Mouse (Mus musculus) kidney, adult 18-20 months (tissue): ENCODE measurements around the gene Ppwd1.
"Not testable (repeated sequence)": the region's sequence is repeated elsewhere in the genome, so short reads cannot be mapped to it uniquely, and the experiment has no call there.

ENCODE experiments used
- DNase-seq: peaks from one replicate; pipeline ENCODE4 v3.0.0; 2021

Gene Ppwd1

GRCm38 (mm10) chr13:104228384-104229066 is at the start of gene Ppwd1, which contains the start of gene Cenpk:
Ppwd1 (minus strand) TSS chr13:104228843.
Cenpk (plus strand) TSS chr13:104228611.
- peak; percentile 97 for DNase-seq

DNA sequence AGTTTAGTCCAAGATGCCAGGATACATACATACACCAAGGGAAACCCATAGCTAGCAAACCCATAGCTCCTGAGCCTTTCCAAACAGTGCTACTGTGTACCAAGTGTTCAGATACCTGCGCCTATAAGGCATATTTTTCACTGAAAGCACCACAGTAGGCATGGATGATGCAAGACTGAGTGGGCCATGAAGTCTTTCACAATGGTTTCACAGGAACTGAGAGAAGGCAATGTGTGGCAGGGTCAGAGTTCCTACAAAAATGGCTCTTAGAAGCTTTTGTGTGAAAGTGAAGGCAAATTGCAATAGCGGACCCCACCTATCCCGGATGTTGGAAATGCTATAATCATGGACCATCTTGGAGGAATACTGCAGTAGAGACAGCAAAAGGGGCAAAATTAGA is 30.4 kb upstream of the Ppwd1 start:
- no peak for DNase-seq

DNA sequence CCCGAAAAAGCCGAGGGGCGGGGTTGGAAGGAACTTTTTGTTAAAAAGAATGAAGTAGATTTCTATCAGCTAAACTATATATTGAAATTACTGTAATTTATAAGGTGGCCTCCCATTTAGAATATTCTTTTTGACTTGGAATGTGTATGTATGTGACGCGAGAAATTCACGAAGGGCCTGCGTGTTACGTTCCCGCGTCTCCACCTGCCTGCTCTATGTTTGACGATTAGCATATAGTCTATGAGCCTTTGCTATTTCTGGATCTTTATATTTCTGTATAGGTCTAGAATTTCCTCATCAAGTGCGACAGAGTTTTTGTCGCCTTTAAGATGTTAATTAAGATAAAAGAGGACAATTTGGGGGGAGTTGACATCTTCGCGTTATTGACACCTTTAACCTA is 538 bp upstream of the Ppwd1 start:
- DNase-seq: no peak

- DNase-seq: no peak
These were observed 1.2 kb downstream of the Ppwd1 start for GRCm38 (mm10) chr13:104227478-104227877.

DNA sequence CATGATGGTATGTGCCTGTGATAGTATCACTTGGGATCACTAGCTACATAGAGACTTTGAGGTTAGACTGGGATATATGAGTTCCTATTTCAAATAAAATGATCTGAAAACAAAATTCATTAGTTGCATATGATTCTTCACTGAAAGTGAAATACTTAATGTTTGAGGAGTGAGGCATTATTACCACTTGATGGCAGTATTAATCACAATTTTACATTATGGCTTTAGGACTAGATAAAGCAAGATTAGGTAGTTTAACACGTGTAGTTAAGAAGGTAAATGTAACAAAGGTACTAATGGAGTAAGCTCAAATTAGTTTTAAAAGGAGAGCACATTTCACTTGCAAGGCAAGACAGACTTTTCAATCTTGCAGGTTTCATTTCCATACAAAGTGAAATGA is 24.3 kb downstream of the Ppwd1 start:
- no peak for DNase-seq

DNA sequence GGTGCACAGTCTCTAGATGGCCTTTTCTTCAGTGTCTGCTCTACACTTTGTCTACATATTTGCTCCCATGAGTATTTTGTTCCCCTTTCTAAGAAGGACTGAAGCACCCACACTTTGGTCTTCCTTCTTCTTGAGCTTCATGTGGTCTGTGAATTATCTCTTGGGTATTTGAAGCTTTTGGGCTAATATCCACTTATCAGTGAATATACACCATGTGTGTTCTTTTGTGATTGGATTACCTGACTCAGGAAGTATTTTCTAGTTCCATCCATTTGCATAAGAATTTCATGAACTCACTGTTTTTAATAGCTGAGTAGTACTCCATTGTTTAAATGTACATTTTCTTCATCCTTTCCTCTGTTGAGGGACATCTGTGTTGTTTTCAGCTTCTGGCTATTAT is 32.8 kb downstream of the Ppwd1 start:
- not testable (repeated sequence) for DNase-seq

GRCm38 (mm10) chr13:104187357-104187756 is 41.3 kb downstream of the Ppwd1 start:
- no peak for DNase-seq

GRCm38 (mm10) chr13:104179176-104179888 is 49.3 kb downstream of the Ppwd1 start:
- DNase-seq: no peak

GRCm38 (mm10) chr13:104178650-104179121 is 50.0 kb downstream of the Ppwd1 start, which contains the start of gene Trim23:
Trim23 (plus strand) TSS chr13:104178797.
- DNase-seq: peak; percentile 95

- DNase-seq: peak; percentile 90
These were observed 50.6 kb downstream of the Ppwd1 start, which contains the start of gene Trappc13 for GRCm38 (mm10) chr13:104177796-104178649. Trappc13 (minus strand) TSS chr13:104178469.

GRCm38 (mm10) chr13:104176874-104177273 is 51.8 kb downstream of the Ppwd1 start:
- DNase-seq: no peak

DNA sequence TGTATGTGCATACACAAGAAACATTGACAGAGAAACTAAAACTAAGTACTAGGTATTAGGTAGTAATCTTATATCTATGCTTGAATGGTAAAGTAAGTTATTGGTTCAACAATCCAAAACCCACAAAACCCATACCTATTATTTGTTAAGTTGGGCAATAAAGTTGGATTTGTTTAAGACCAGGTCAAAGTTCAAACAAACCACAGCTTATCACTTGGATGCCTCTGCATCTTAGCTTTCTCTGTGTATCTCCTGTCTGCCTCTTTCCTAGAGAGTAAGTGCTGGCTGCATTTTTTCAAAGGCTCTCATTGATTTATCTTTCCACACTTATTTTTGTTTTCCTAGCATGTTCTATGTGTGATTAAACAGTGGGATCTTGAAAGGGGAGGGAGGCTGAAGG is 56.1 kb downstream of the Ppwd1 start:
- no peak for DNase-seq

- DNase-seq: no peak
These were observed 56.9 kb downstream of the Ppwd1 start for GRCm38 (mm10) chr13:104171711-104172110.

DNA sequence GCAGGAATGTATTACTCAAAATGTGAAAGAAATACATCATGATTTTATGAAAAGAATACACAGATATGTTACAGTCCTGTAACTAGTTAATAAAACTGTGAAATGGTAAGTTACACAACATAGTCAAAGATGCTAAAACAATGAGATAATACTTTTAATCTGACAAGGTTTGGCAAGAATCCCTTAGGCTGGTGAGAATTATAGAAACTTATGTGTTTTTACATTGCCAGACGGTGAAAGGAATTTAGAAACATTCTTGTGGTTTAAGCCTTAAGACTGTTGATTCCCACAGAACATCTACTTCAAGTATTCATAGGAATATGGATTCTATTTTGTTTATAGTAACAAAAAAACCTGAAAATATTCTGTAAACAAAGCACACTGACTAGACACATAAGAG is 73.0 kb downstream of the Ppwd1 start:
- DNase-seq: no peak
